Mouse (Mus musculus) frontal cortex, adult (tissue): ENCODE data around the gene Brinp3.
A peak's percentile ranks its signal among the peaks of the same experiment; 100 is the strongest.

Source experiments
- ATAC-seq: cut with Nextera tagmentation; 2 replicates; pipeline ENCODE4 v1.9.2; 2017; ENCODE audit warnings: mild to moderate bottlenecking, moderate library complexity, mixed read lengths; ENCODE audit not compliant: low TSS enrichment

Gene Brinp3

GRCm38 (mm10) chr1:146792826-146793225 lies 298.3 kb downstream of the Brinp3 start:
- peak; percentile 89 for ATAC-seq

- ATAC-seq, result no peak; the same call in 1 of the 2 replicates
Measured at GRCm38 (mm10) chr1:146799986-146800553, 305.5 kb downstream of the Brinp3 start.

- ATAC-seq, result 0 out of 2 replicates have a peak, but pooled peaks have one; percentile 44
Measured at GRCm38 (mm10) chr1:146801821-146802220, 307.3 kb downstream of the Brinp3 start.

GRCm38 (mm10) chr1:146807765-146808164 lies 313.2 kb downstream of the Brinp3 start:
- ATAC-seq, result peak; percentile 64

- ATAC-seq, result no peak
Measured at GRCm38 (mm10) chr1:146833888-146834287, 339.3 kb downstream of the Brinp3 start.

GRCm38 (mm10) chr1:146844087-146844486 lies 349.5 kb downstream of the Brinp3 start:
- peak; percentile 72 for ATAC-seq

- no peak for ATAC-seq
Measured at GRCm38 (mm10) chr1:146848892-146849291, 354.3 kb downstream of the Brinp3 start.

GRCm38 (mm10) chr1:146850147-146850546 lies 355.6 kb downstream of the Brinp3 start:
- 0 out of 2 replicates have a peak, but pooled peaks have one; percentile 27 for ATAC-seq

GRCm38 (mm10) chr1:146898636-146899035 lies 404.1 kb downstream of the Brinp3 start:
- ATAC-seq, result no peak

GRCm38 (mm10) chr1:146901691-146902090 lies 407.1 kb downstream of the Brinp3 start:
- ATAC-seq, result no peak

- no peak for ATAC-seq
Measured at GRCm38 (mm10) chr1:146939463-146940389, 445.2 kb downstream of the Brinp3 start.
